Comparison of ENCODE assay signal across 30 mouse cellular contexts in genomic region chr6:39606056-39606455, GRCm38 (mm10). TPM values are rescaled to one million over a fixed set of nuclear protein-coding genes. Genes with fewer than 3 reads are reported as not detected.
A peak's percentile ranks its signal among the peaks of the same experiment; 100 is the strongest.
DNase-seq lines count a peak whose midpoint lies in the region; ATAC-seq and TF ChIP-seq lines count a peak whose summit lies in the region.
"Had no signal": no experiment of that assay in that cellular context is flagged by ENCODE, and none has a peak within 500 bp of the region (broad histone marks: within the 10 kb centered on the region; RNA-seq: fewer than 3 reads in every experiment).

No protein-coding gene starts in this region.

- intact Hi-C loops in left cerebral cortex, adult 2 months (cut with DNase I) = no loop called here

- ATAC-seq in heart, embryonic 12.5 days (ENCODE audit: insufficient number of reproducible peaks, low FRiP score) = no peak
- peak; percentile 41; the same call in 1 of the 2 replicates for ATAC-seq in intestine, embryonic 14.5 days (replicated peaks; ENCODE audit: low FRiP score, low TSS enrichment, low read depth)
- ATAC-seq in intestine, postnatal 0 days = no peak
- ATAC-seq: forebrain, embryonic 14.5 days; midbrain, embryonic 13.5 days had no signal

- H3K4me3 ChIP-seq in heart, embryonic 12.5 days = no peak overlapping the region
- H3K4me3 ChIP-seq in intestine, embryonic 14.5 days (ENCODE audit: low read depth, low read length) = no peak overlapping the region
- no peak overlapping the region for H3K4me3 ChIP-seq in intestine, postnatal 0 days (ENCODE audit: low read depth, low read length)
- H3K4me3 ChIP-seq in left cerebral cortex, adult 2 months = no peak overlapping the region
- H3K4me3 ChIP-seq: hindbrain, embryonic 13.5 days; limb, embryonic 10.5 days; limb, embryonic 15.5 days; lung, embryonic 15.5 days; midbrain, embryonic 13.5 days; neural tube, embryonic 13.5 days had no signal

- no peaks in the 10 kb centered on the region for H3K9me3 ChIP-seq in heart, embryonic 12.5 days (replicated peaks)
- no peaks in the 10 kb centered on the region for H3K9me3 ChIP-seq in intestine, embryonic 14.5 days (ENCODE audit: control insufficient read depth, low read length)
- H3K9me3 ChIP-seq in intestine, postnatal 0 days (ENCODE audit: control insufficient read depth) = no peaks in the 10 kb centered on the region
- H3K9me3 ChIP-seq: G1E; hindbrain, embryonic 13.5 days; limb, embryonic 10.5 days; limb, embryonic 15.5 days; lung, embryonic 15.5 days; midbrain, embryonic 13.5 days; neural tube, embryonic 13.5 days had no signal

- H3K4me1 ChIP-seq in heart, embryonic 12.5 days (replicated peaks) = peaks cover 17% of the 10 kb centered on the region
- peaks cover 6% of the 10 kb centered on the region; the same call in 1 of the 2 replicates for H3K4me1 ChIP-seq in intestine, embryonic 14.5 days (replicated peaks; ENCODE audit: control insufficient read depth, insufficient read depth, low read length)
- H3K4me1 ChIP-seq in intestine, postnatal 0 days (replicated peaks; ENCODE audit: control insufficient read depth, insufficient read depth, low read length) = 0 out of 2 replicates have a peak, but pooled peaks cover 3% of the 10 kb centered on the region
- H3K4me1 ChIP-seq: hindbrain, embryonic 13.5 days; limb, embryonic 10.5 days; limb, embryonic 15.5 days; midbrain, embryonic 13.5 days; neural tube, embryonic 13.5 days had no signal

- peaks cover 22% of the 10 kb centered on the region for H3K36me3 ChIP-seq in heart, embryonic 12.5 days
- H3K36me3 ChIP-seq in intestine, embryonic 14.5 days (ENCODE audit: control insufficient read depth, insufficient read depth, low read length) = peaks cover 24% of the 10 kb centered on the region
- H3K36me3 ChIP-seq in intestine, postnatal 0 days (ENCODE audit: control insufficient read depth, insufficient read depth) = peaks cover 9% of the 10 kb centered on the region; the same call in 1 of the 2 replicates

- WGBS in heart, embryonic 12.5 days = 41% methylated on average over 6 of the region's 6 CpGs
- WGBS in intestine, embryonic 14.5 days = 58% methylated on average over 6 of the region's 6 CpGs
- 72% methylated on average over 6 of the region's 6 CpGs for WGBS in intestine, postnatal 0 days

- H3K4me2 ChIP-seq in heart, embryonic 12.5 days = peak overlapping the region; percentile 16; the same call in 1 of the 2 replicates
- H3K4me2 ChIP-seq in intestine, embryonic 14.5 days (ENCODE audit: low read length) = no peak overlapping the region
- H3K4me2 ChIP-seq in intestine, postnatal 0 days (replicated peaks; ENCODE audit: low read depth) = no peak overlapping the region
- H3K4me2 ChIP-seq: hindbrain, embryonic 13.5 days; limb, embryonic 15.5 days; lung, embryonic 15.5 days; midbrain, embryonic 13.5 days; neural tube, embryonic 13.5 days had no signal

- TF ChIP-seq CTCF in intestine, postnatal 0 days (IDR thresholded peaks at IDR 0.05; ENCODE audit: low read depth) = no peak
- no peak for TF ChIP-seq CTCF in left cerebral cortex, adult 2 months (IDR thresholded peaks at IDR 0.05)

- no peaks in the 10 kb centered on the region for H3K27me3 ChIP-seq in heart, embryonic 12.5 days (replicated peaks)
- no peaks in the 10 kb centered on the region for H3K27me3 ChIP-seq in intestine, embryonic 14.5 days (replicated peaks; ENCODE audit: control insufficient read depth, insufficient read depth, low read length)
- no peaks in the 10 kb centered on the region for H3K27me3 ChIP-seq in intestine, postnatal 0 days (replicated peaks; ENCODE audit: control insufficient read depth, insufficient read depth, low read length)
- H3K27me3 ChIP-seq: hindbrain, embryonic 13.5 days; limb, embryonic 15.5 days; lung, embryonic 15.5 days; midbrain, embryonic 13.5 days; neural tube, embryonic 13.5 days had no signal

- H3K27ac ChIP-seq in heart, embryonic 12.5 days (ENCODE audit: poor library complexity, severe bottlenecking) = no peak overlapping the region
- H3K27ac ChIP-seq in intestine, embryonic 14.5 days (ENCODE audit: low read depth) = peak overlapping the region; percentile 9; the same call in 1 of the 2 replicates
- H3K27ac ChIP-seq in intestine, postnatal 0 days (ENCODE audit: low read depth, low read length) = no peak overlapping the region
- H3K27ac ChIP-seq in left cerebral cortex, adult 2 months = peak overlapping the region; percentile 4
- H3K27ac ChIP-seq: hindbrain, embryonic 13.5 days; limb, embryonic 10.5 days; limb, embryonic 15.5 days; liver, embryonic 14.5 days; lung, embryonic 15.5 days; macrophage; midbrain, embryonic 13.5 days; neural tube, embryonic 13.5 days had no signal

- H3K9ac ChIP-seq in heart, embryonic 12.5 days = no peak overlapping the region
- no peak overlapping the region for H3K9ac ChIP-seq in intestine, embryonic 14.5 days (ENCODE audit: low read length)
- H3K9ac ChIP-seq in intestine, postnatal 0 days (ENCODE audit: low read depth, low read length) = no peak overlapping the region
- H3K9ac ChIP-seq: hindbrain, embryonic 13.5 days; limb, embryonic 15.5 days; liver, embryonic 14.5 days; lung, embryonic 15.5 days; midbrain, embryonic 13.5 days; neural tube, embryonic 13.5 days had no signal

- no peak for DNase-seq in heart, adult 8-10 months (ENCODE audit: low spot score)
- no peak for DNase-seq in intestine, embryonic 14.5 days (ENCODE audit: low spot score)
- no peak for DNase-seq in left cerebral cortex, adult 2 months (ENCODE audit: extremely low spot score in 1 of 2, low spot score in 2 of 2)
- DNase-seq in left cerebral cortex, adult 11 months (ENCODE audit: low spot score) = no peak
- peak; percentile 18 for DNase-seq in adipocyte (ENCODE audit: low spot score)
- DNase-seq: adrenal gland, postnatal 10 days; cerebellum, adult 8-10 months; cerebellum, postnatal 25 days; gastrocnemius, postnatal 14 days; heart, postnatal 4 days; kidney, adult 11 months; kidney, postnatal 10 days; right cerebral cortex, postnatal 4 days; thymus, postnatal 4 days had no signal

RNA-seq across cellular contexts. Expression of gene Ndufb2, which starts 13.7 kb away (rescaled TPM):
- 541 and 562 TPM in 2 replicates for polyA plus RNA-seq in heart, embryonic 12.5 days (2016; fragmentation: Nextera tagmentation; extraction: Ambion mirVana)
- 100 to 1,000 TPM; 683 to 751 (median 738) TPM for total RNA-seq in heart, adult 8-10 months (2022)
- 394 and 416 TPM in 2 replicates for polyA plus RNA-seq in intestine, embryonic 14.5 days (2014; fragmentation: Nextera tagmentation; extraction: Ambion mirVana)
- polyA plus RNA-seq in intestine, postnatal 0 days (2015; fragmentation: Nextera tagmentation; extraction: Ambion mirVana) = 483 and 498 TPM in 2 replicates
- 100 to 1,000 TPM; 162 to 183 TPM for total RNA-seq in left cerebral cortex, adult 2 months (2021)

RNA-seq across cellular contexts. Expression of gene Gm42420, which starts 20.5 kb away (rescaled TPM):
- polyA plus RNA-seq in heart, embryonic 12.5 days (2016; fragmentation: Nextera tagmentation; extraction: Ambion mirVana) = 1.0 TPM in 1 of 2 replicates, not detected in the other
- not detected for total RNA-seq in heart, adult 8-10 months (2022)
- 0.97 TPM in 1 of 2 replicates, not detected in the other for polyA plus RNA-seq in intestine, embryonic 14.5 days (2014; fragmentation: Nextera tagmentation; extraction: Ambion mirVana)
- polyA plus RNA-seq in intestine, postnatal 0 days (2015; fragmentation: Nextera tagmentation; extraction: Ambion mirVana) = 0.60 and 2.0 TPM in 2 replicates
- under 1 TPM in 1 of 2 experiments, not detected in 1; 0.79 TPM for total RNA-seq in left cerebral cortex, adult 2 months (2021)
- total RNA-seq: gastrocnemius, postnatal 14 days; heart, postnatal 4 days; layer of hippocampus, postnatal 25 days; left cerebral cortex, postnatal 10 days had no signal
- polyA plus RNA-seq: embryonic facial prominence, embryonic 11.5 days; forebrain, embryonic 14.5 days; G1E; hindbrain, embryonic 13.5 days; macrophage; neural tube, embryonic 13.5 days had no signal

RNA-seq across cellular contexts. Expression of gene Adck2, which starts 32.4 kb away (rescaled TPM):
- polyA plus RNA-seq in heart, embryonic 12.5 days (2016; fragmentation: Nextera tagmentation; extraction: Ambion mirVana) = 17.0 and 17.4 TPM in 2 replicates
- total RNA-seq in heart, adult 8-10 months (2022) = 10 to 100 TPM in 3 of 4 experiments, 1 to 10 TPM in 1; 9.4 to 15.7 (median 13.7) TPM
- 25.0 and 31.6 TPM in 2 replicates for polyA plus RNA-seq in intestine, embryonic 14.5 days (2014; fragmentation: Nextera tagmentation; extraction: Ambion mirVana)
- polyA plus RNA-seq in intestine, postnatal 0 days (2015; fragmentation: Nextera tagmentation; extraction: Ambion mirVana) = 18.0 and 19.4 TPM in 2 replicates
- 10 to 100 TPM; 26.6 to 29.1 TPM for total RNA-seq in left cerebral cortex, adult 2 months (2021)

RNA-seq across cellular contexts. Expression of gene Dennd2a, which starts 48.4 kb away (rescaled TPM):
- polyA plus RNA-seq in heart, embryonic 12.5 days (2016; fragmentation: Nextera tagmentation; extraction: Ambion mirVana) = 26.8 and 28.2 TPM in 2 replicates
- 1 to 10 TPM; 4.6 to 6.4 (median 5.7) TPM for total RNA-seq in heart, adult 8-10 months (2022)
- 18.9 and 21.0 TPM in 2 replicates for polyA plus RNA-seq in intestine, embryonic 14.5 days (2014; fragmentation: Nextera tagmentation; extraction: Ambion mirVana)
- polyA plus RNA-seq in intestine, postnatal 0 days (2015; fragmentation: Nextera tagmentation; extraction: Ambion mirVana) = 3.8 and 3.9 TPM in 2 replicates
- 10 to 100 TPM; 23.2 to 25.3 TPM for total RNA-seq in left cerebral cortex, adult 2 months (2021)
- total RNA-seq: megakaryocyte-erythroid progenitor cell, adult 5-6 weeks had no signal
- polyA plus RNA-seq: G1E had no signal

Comparison
In these comparisons a context has a peak if more than half of its experiments do, and no peak if none do; other contexts are left out.
1. H3K27ac ChIP-seq: peak in intestine, embryonic 14.5 days (single experiment) and left cerebral cortex, adult 2 months (single experiment); none in heart, embryonic 12.5 days (single experiment) and intestine, postnatal 0 days (single experiment).